Comparison of ENCODE assay signal across 24 mouse cellular contexts in the genomic region with DNA sequence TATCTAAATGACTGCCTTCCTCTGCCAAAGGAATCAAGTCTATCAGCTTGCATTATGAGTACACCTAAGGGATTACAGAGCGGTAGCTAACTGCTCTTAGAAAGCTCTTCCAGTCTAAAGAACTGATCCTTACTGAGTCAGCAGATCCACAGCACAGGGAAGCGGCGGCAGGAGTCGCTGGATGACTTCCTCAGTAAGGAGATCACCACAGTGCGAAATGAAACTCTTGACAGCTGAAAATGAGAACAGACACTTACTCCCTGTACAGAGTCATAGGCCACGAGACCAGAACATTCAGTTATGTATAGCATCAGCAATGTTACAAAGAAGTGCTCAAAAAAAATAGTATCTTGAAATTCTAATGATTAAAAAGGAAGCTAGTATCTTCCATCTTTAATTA. TPM values are rescaled to one million over a fixed set of nuclear protein-coding genes. Genes with fewer than 3 reads are reported as not detected.
DNase-seq lines count a peak whose midpoint lies in the region; ATAC-seq and TF ChIP-seq lines count a peak whose summit lies in the region.
"Had no signal": no experiment of that assay in that cellular context is flagged by ENCODE, and none has a peak within 500 bp of the region (broad histone marks: within the 10 kb centered on the region; RNA-seq: fewer than 3 reads in every experiment).

No protein-coding gene starts in this region.

- WGBS in heart, embryonic 10.5 days: 87% methylated on average over 6 of the region's 6 CpGs
- WGBS in liver, adult 2 months: 77% methylated on average over 6 of the region's 6 CpGs
- WGBS in liver, embryonic 12.5 days (ENCODE audit: insufficient replicate concordance): 87% methylated on average over 6 of the region's 6 CpGs
- WGBS in forebrain, embryonic 10.5 days: 86% methylated on average over 6 of the region's 6 CpGs

- H3K4me1 ChIP-seq in heart, embryonic 10.5 days: no peaks in the 10 kb centered on the region
- no peaks in the 10 kb centered on the region for H3K4me1 ChIP-seq in liver, adult 2 months (ENCODE audit: control insufficient read depth, insufficient read depth, low read length)
- H3K4me1 ChIP-seq in liver, embryonic 12.5 days: no peaks in the 10 kb centered on the region
- no peaks in the 10 kb centered on the region for H3K4me1 ChIP-seq in CH12.LX (ENCODE audit: control insufficient read depth in 1 of 2, insufficient read depth in 2 of 2)
- H3K4me1 ChIP-seq in forebrain, embryonic 10.5 days: no peaks in the 10 kb centered on the region
- H3K4me1 ChIP-seq: embryonic facial prominence, embryonic 15.5 days; heart, embryonic 12.5 days; hindbrain, embryonic 15.5 days; limb, embryonic 15.5 days; lung, embryonic 15.5 days; megakaryocyte, embryonic 14.5 days; neural tube, embryonic 15.5 days; stomach, embryonic 15.5 days had no signal

- no peaks in the 10 kb centered on the region for H3K79me2 ChIP-seq in liver, adult 2 months (ENCODE audit: control insufficient read depth, insufficient read depth, low read length)
- H3K79me2 ChIP-seq in CH12.LX (replicated peaks; ENCODE audit: control insufficient read depth, extremely low read depth, insufficient read depth, poor library complexity, severe bottlenecking): no peaks in the 10 kb centered on the region

- no peak for TF ChIP-seq CTCF in liver, adult 2 months (IDR thresholded peaks at IDR 0.05; ENCODE audit: low read depth, low read length)
- TF ChIP-seq CTCF in CH12.LX (conservative IDR thresholded peaks at IDR 0.05 in 1 of 2, IDR thresholded peaks at IDR 0.05 in 1 of 2; ENCODE audit: low read depth in 2 of 2, low read length in 2 of 2): no peak
- no peak for TF ChIP-seq CTCF in brain, embryonic 14.5 days (IDR thresholded peaks at IDR 0.05; ENCODE audit: borderline replicate concordance, extremely low read depth, insufficient read depth, insufficient read length)

- ATAC-seq in liver, embryonic 12.5 days: no peak
- ATAC-seq: intestine, embryonic 16.5 days; midbrain, embryonic 16.5 days had no signal

- peaks cover 59% of the 10 kb centered on the region for H3K36me3 ChIP-seq in heart, embryonic 10.5 days
- peaks cover 20% of the 10 kb centered on the region for H3K36me3 ChIP-seq in liver, adult 2 months (ENCODE audit: control insufficient read depth, insufficient read depth, low read length)
- peaks cover 75% of the 10 kb centered on the region for H3K36me3 ChIP-seq in liver, embryonic 12.5 days
- H3K36me3 ChIP-seq in CH12.LX (replicated peaks in 1 of 2; ENCODE audit: control insufficient read depth in 1 of 2, insufficient read depth in 1 of 2, low read length in 1 of 2): peaks cover 2 to 43% of the 10 kb centered on the region in 2 experiments
- peaks cover 35% of the 10 kb centered on the region for H3K36me3 ChIP-seq in forebrain, embryonic 10.5 days (replicated peaks)

- TF ChIP-seq RAD21 in CH12.LX (IDR thresholded peaks at IDR 0.05; ENCODE audit: low read depth, low read length): no peak

- no peak for TF ChIP-seq POLR2A in liver, adult 2 months (IDR thresholded peaks at IDR 0.05; ENCODE audit: extremely low read depth, insufficient read depth, low read length)
- no peak for TF ChIP-seq POLR2A in CH12.LX (IDR thresholded peaks at IDR 0.05; ENCODE audit: low read depth, low read length)
- no peak for TF ChIP-seq POLR2A in brain, embryonic 14.5 days (IDR thresholded peaks at IDR 0.05; ENCODE audit: borderline replicate concordance, extremely low read depth, insufficient read depth, insufficient read length, poor library complexity, severe bottlenecking)

- no peak overlapping the region for H3K27ac ChIP-seq in heart, embryonic 10.5 days
- no peak overlapping the region for H3K27ac ChIP-seq in liver, adult 2 months (replicated peaks; ENCODE audit: insufficient read depth, low read depth, low read length)
- H3K27ac ChIP-seq in liver, embryonic 12.5 days: no peak overlapping the region
- H3K27ac ChIP-seq in CH12.LX (ENCODE audit: insufficient read depth, low read depth): no peak overlapping the region
- no peak overlapping the region for H3K27ac ChIP-seq in forebrain, embryonic 10.5 days
- H3K27ac ChIP-seq: embryonic facial prominence, embryonic 15.5 days; hindbrain, embryonic 15.5 days; kidney, postnatal 0 days; limb, embryonic 15.5 days; lung, embryonic 15.5 days; neural tube, embryonic 15.5 days; stomach, embryonic 15.5 days had no signal

- peak; percentile 92 for DNase-seq in heart, adult 11 months
- DNase-seq in heart, embryonic 10.5 days (ENCODE audit: low spot score): no peak
- peak; percentile 37 for DNase-seq in liver, adult 2 months (ENCODE audit: extremely low read depth, low read depth, low spot score)
- DNase-seq in CH12.LX (ENCODE audit: extremely low read depth): no peak
- peak; percentile 23 for DNase-seq in brain, embryonic 14.5 days (ENCODE audit: low read depth)
- no peak for DNase-seq in forebrain, embryonic 10.5 days (ENCODE audit: extremely low spot score, low spot score)
- DNase-seq: adrenal gland, adult 8-10 months; B cell, adult 2 months; cerebellum, adult 11 months; cerebellum, postnatal 14 days; gastrocnemius, postnatal 10 days; right cerebral cortex, postnatal 25 days had no signal

- in situ Hi-C loops in CH12.LX (cut with MboI; ENCODE audit: low pct_ligation_motif_present, low pct_unique_long_range_greater_than_20kb, low sequenced_read_pairs): no loop called here

- no peak overlapping the region for H3K4me2 ChIP-seq in liver, embryonic 12.5 days
- H3K4me2 ChIP-seq in CH12.LX (ENCODE audit: insufficient read depth, low read depth, poor library complexity, severe bottlenecking): no peak overlapping the region
- H3K4me2 ChIP-seq: embryonic facial prominence, embryonic 15.5 days; heart, embryonic 12.5 days; hindbrain, embryonic 15.5 days; limb, embryonic 15.5 days; lung, embryonic 15.5 days; neural tube, embryonic 15.5 days; stomach, embryonic 15.5 days had no signal

- TF ChIP-seq EP300 in CH12.LX (IDR thresholded peaks at IDR 0.05; ENCODE audit: low read length): no peak

- H3K9me3 ChIP-seq in heart, embryonic 10.5 days: no peaks in the 10 kb centered on the region
- H3K9me3 ChIP-seq in liver, embryonic 12.5 days (replicated peaks): no peaks in the 10 kb centered on the region
- H3K9me3 ChIP-seq in CH12.LX (replicated peaks; ENCODE audit: low read length): no peaks in the 10 kb centered on the region
- no peaks in the 10 kb centered on the region for H3K9me3 ChIP-seq in forebrain, embryonic 10.5 days
- H3K9me3 ChIP-seq: embryonic facial prominence, embryonic 15.5 days; heart, embryonic 12.5 days; hindbrain, embryonic 15.5 days; limb, embryonic 15.5 days; lung, embryonic 15.5 days; megakaryocyte, embryonic 14.5 days; neural tube, embryonic 15.5 days; stomach, embryonic 15.5 days had no signal

- H3K4me3 ChIP-seq in heart, embryonic 10.5 days: no peak overlapping the region
- no peak overlapping the region for H3K4me3 ChIP-seq in liver, adult 2 months (ENCODE audit: insufficient read depth, low read depth, low read length)
- no peak overlapping the region for H3K4me3 ChIP-seq in liver, embryonic 12.5 days
- H3K4me3 ChIP-seq in CH12.LX (replicated peaks in 1 of 3; ENCODE audit: low read depth in 2 of 3, low read length in 2 of 3, poor library complexity in 1 of 3): no peak overlapping the region
- H3K4me3 ChIP-seq in forebrain, embryonic 10.5 days: no peak overlapping the region
- H3K4me3 ChIP-seq: embryonic facial prominence, embryonic 15.5 days; heart, embryonic 12.5 days; hindbrain, embryonic 15.5 days; limb, embryonic 15.5 days; lung, embryonic 15.5 days; megakaryocyte, embryonic 14.5 days; neural tube, embryonic 15.5 days; stomach, embryonic 15.5 days had no signal

- dilution Hi-C loops in CH12.LX (cut with MboI; ENCODE audit: extremely low pct_ligation_motif_present, extremely low pct_unique_long_range_greater_than_20kb, low sequenced_read_pairs): no loop called here

- H3K27me3 ChIP-seq in heart, embryonic 10.5 days (ENCODE audit: insufficient read depth, poor library complexity, severe bottlenecking): no peaks in the 10 kb centered on the region
- H3K27me3 ChIP-seq in liver, adult 2 months (ENCODE audit: control insufficient read depth, insufficient read depth, low read length): no peaks in the 10 kb centered on the region
- no peaks in the 10 kb centered on the region for H3K27me3 ChIP-seq in liver, embryonic 12.5 days (replicated peaks)
- no peaks in the 10 kb centered on the region for H3K27me3 ChIP-seq in CH12.LX (replicated peaks)
- no peaks in the 10 kb centered on the region for H3K27me3 ChIP-seq in forebrain, embryonic 10.5 days (ENCODE audit: poor library complexity, severe bottlenecking)
- H3K27me3 ChIP-seq: embryonic facial prominence, embryonic 15.5 days; heart, embryonic 12.5 days; hindbrain, embryonic 15.5 days; limb, embryonic 15.5 days; lung, embryonic 15.5 days; megakaryocyte, embryonic 14.5 days; neural tube, embryonic 15.5 days; stomach, embryonic 15.5 days had no signal

- no peak overlapping the region for H3K9ac ChIP-seq in liver, adult 2 months (ENCODE audit: low read depth, low read length)
- H3K9ac ChIP-seq in liver, embryonic 12.5 days: no peak overlapping the region
- no peak overlapping the region for H3K9ac ChIP-seq in CH12.LX (ENCODE audit: insufficient read depth, low read depth)
- H3K9ac ChIP-seq: embryonic facial prominence, embryonic 15.5 days; heart, embryonic 12.5 days; hindbrain, embryonic 15.5 days; limb, embryonic 15.5 days; lung, embryonic 15.5 days; neural tube, embryonic 15.5 days; stomach, embryonic 15.5 days had no signal

TF ChIP-seq in CH12.LX, 34 proteins besides CTCF, POLR2A, EP300 and RAD21:
- no peak for TF ChIP-seq HCFC1 (IDR thresholded peaks at IDR 0.05; ENCODE audit: low read depth, low read length)
- 0 out of 2 replicates have a peak, but pooled peaks have one; percentile 19 for TF ChIP-seq MAFK (IDR thresholded peaks at IDR 0.05; ENCODE audit: insufficient replicate concordance, low read length)

RNA-seq across cellular contexts. Expression of gene Heatr5a, which starts 33.2 kb away (rescaled TPM):
- 14.3 and 15.6 TPM in 2 replicates for polyA plus RNA-seq in heart, embryonic 10.5 days (2016; fragmentation: Nextera tagmentation; extraction: Ambion mirVana)
- 8.1 and 10.3 TPM in 2 replicates for total RNA-seq in liver, adult 2 months (2014; rRNA removed)
- polyA plus RNA-seq in liver, adult 2 months (2012; rRNA removed): 9.1 and 9.6 TPM in 2 replicates
- polyA plus RNA-seq in liver, embryonic 12.5 days (2016; fragmentation: Nextera tagmentation; extraction: Ambion mirVana): 12.7 and 13.8 TPM in 2 replicates
- total RNA-seq in CH12.LX (2012; rRNA removed) (6.4 and 7.4 TPM in 2 replicates), CH12.LX (2014; rRNA removed) (4.8 and 5.4 TPM in 2 replicates)
- 5.8 and 7.3 TPM in 2 replicates for polyA plus RNA-seq in CH12.LX (2012; ENCODE audit: insufficient read length, low read depth)
- 14.9 and 18.6 TPM in 2 replicates for polyA plus RNA-seq in brain, embryonic 14.5 days (2012; rRNA removed)
- polyA plus RNA-seq in forebrain, embryonic 10.5 days (2016; fragmentation: Nextera tagmentation; extraction: Ambion mirVana): 14.0 and 14.5 TPM in 2 replicates

Comparison
In these comparisons a context has a peak if more than half of its experiments do, and no peak if none do; other contexts are left out.
1. DNase-seq: peak in heart, adult 11 months (single experiment), liver, adult 2 months (single experiment) and brain, embryonic 14.5 days (single experiment); none in heart, embryonic 10.5 days (single experiment), CH12.LX (single experiment) and forebrain, embryonic 10.5 days (single experiment).